Mouse (Mus musculus) embryonic facial prominence, embryonic 10.5 days (tissue): ENCODE data around the gene Scnm1. TPM values are rescaled to one million over a fixed set of nuclear protein-coding genes. Genes with fewer than 3 reads are reported as not detected.

Experiments used
- microRNA-seq: library from miRNA; unstranded; fragments of <30 nt; microRNA quantifications from one replicate; pipeline ENCODE4, GENCODE M21; 2017
- polyA plus RNA-seq: library from polyadenylated mRNA; unstranded; fragments of >200 nt; fragmentation: Nextera tagmentation; extraction: Ambion mirVana; gene quantifications from 2 replicates; pipeline ENCODE4 v1.2.1, GENCODE M21; 2016

Scnm1 gene
- polyA plus RNA-seq, 1 experiment from 2014 or later: 81.0 TPM

Small RNA genes within 50 kb of the gene (microRNA-seq; reads per million reads assigned to microRNA genes)
- gene Mir8099-1: not detected

Other genes with a start within 250 kb of the Scnm1 start
- 336 and 337 TPM in 2 replicates for gene Psmb4, start 247.1 kb downstream of the Scnm1 start, polyA plus RNA-seq
- gene Selenbp1, start 201.0 kb downstream of the Scnm1 start, polyA plus RNA-seq: 6.4 and 7.7 TPM in 2 replicates
- 6.9 and 7.0 TPM in 2 replicates for gene Rfx5, start 179.9 kb downstream of the Scnm1 start, polyA plus RNA-seq
- 23.8 and 24.4 TPM in 2 replicates for gene Pi4kb, start 159.3 kb downstream of the Scnm1 start, polyA plus RNA-seq
- gene Zfp687, start 118.6 kb downstream of the Scnm1 start, polyA plus RNA-seq: 34.9 and 36.9 TPM in 2 replicates
- gene Psmd4, start 91.4 kb downstream of the Scnm1 start, polyA plus RNA-seq: 349 and 357 TPM in 2 replicates
- gene Pip5k1a, start 27.1 kb downstream of the Scnm1 start, polyA plus RNA-seq: 18.0 and 21.3 TPM in 2 replicates
- 288 and 295 TPM in 2 replicates for gene Vps72, start 23.0 kb downstream of the Scnm1 start, polyA plus RNA-seq
- 1.4 and 1.5 TPM in 2 replicates for gene Tmod4, start 9.5 kb downstream of the Scnm1 start, polyA plus RNA-seq
- 14.0 and 14.5 TPM in 2 replicates for gene Lysmd1, start 77 bp upstream of the Scnm1 start, polyA plus RNA-seq
- gene Tnfaip8l2, start 8.3 kb upstream of the Scnm1 start, polyA plus RNA-seq: 0.98 and 2.8 TPM in 2 replicates
- 6.8 and 9.2 TPM in 2 replicates for gene Sema6c, start 26.4 kb upstream of the Scnm1 start, polyA plus RNA-seq
- gene Gabpb2, start 83.9 kb upstream of the Scnm1 start, polyA plus RNA-seq: 12.0 and 12.5 TPM in 2 replicates
- 91.1 and 91.2 TPM in 2 replicates for gene Cdc42se1, start 94.7 kb upstream of the Scnm1 start, polyA plus RNA-seq
- 29.9 and 35.2 TPM in 2 replicates for gene Mllt11, start 98.2 kb upstream of the Scnm1 start, polyA plus RNA-seq
- gene Gm128, start 107.6 kb upstream of the Scnm1 start, polyA plus RNA-seq: 0.38 and 0.45 TPM in 2 replicates
- gene Bnipl, start 117.2 kb upstream of the Scnm1 start, polyA plus RNA-seq: 0.99 and 2.0 TPM in 2 replicates
- gene Mindy1, start 147.3 kb upstream of the Scnm1 start, polyA plus RNA-seq: 36.3 and 37.1 TPM in 2 replicates
- gene Prune1, start 148.1 kb upstream of the Scnm1 start, polyA plus RNA-seq: 27.3 and 29.1 TPM in 2 replicates
- gene Anxa9, start 173.2 kb upstream of the Scnm1 start, polyA plus RNA-seq: 1.3 and 1.4 TPM in 2 replicates
- 125 TPM in 2 replicates for gene Cers2, start 180.8 kb upstream of the Scnm1 start, polyA plus RNA-seq
- gene Setdb1, start 223.2 kb upstream of the Scnm1 start, polyA plus RNA-seq: 60.9 and 61.1 TPM in 2 replicates